Mouse (Mus musculus) adrenal gland, postnatal 4 days (tissue): Measurements from ENCODE around the gene 5830473C10Rik. TPM values are rescaled to one million over a fixed set of nuclear protein-coding genes. Genes with fewer than 3 reads are reported as not detected.
A peak's percentile ranks its signal among the peaks of the same experiment; 100 is the strongest.

Source experiments
- DNase-seq, 2 experiments: peaks; one replicate each; pipeline ENCODE4 v3.0.0; 2021 to 2022; ENCODE audit warnings: low spot score in 2 of 2, mixed read lengths in 2 of 2
- long read RNA-seq, 2 experiments: library from polyadenylated mRNA; stranded (forward); transcript quantifications; one replicate each; pipeline ENCODE4 v2.0.0; 2021
- total RNA-seq, 2 experiments: library from RNA; stranded (reverse); gene quantifications; 2 replicates each; pipeline ENCODE4 v1.2.3; 2021

5830473C10Rik gene
- total RNA-seq, result 1 to 10 TPM in 1 of 2 experiments, under 1 TPM in 1; 0.28 to 6.0 TPM
- long read RNA-seq, experiment 1, partial matches to known transcripts, result 1 of 8 reads
- long read RNA-seq, experiment 1, other reads (novel, unspliced or antisense), result 3 of 8 reads
- long read RNA-seq, experiment 2, result 0 reads

DNA sequence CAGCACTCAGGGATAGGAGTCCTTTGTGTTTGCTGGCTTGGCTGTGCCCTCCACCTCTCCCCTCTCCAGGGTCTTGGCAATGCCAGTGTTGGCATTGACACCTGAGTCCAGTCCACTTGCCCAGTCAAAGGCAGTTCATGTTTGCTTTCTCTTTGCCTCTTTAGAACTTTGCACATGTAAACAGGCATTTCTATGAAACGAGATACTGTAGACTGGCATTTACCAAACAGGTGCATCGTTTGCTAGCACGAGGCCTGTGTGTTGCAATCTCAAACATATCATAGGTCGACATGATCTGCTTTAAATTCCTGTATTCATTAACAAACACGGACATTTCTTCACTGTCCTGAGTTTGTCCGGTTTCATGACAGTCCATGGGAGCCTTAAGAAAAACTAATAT lies at the start of gene 5830473C10Rik:
TSS of gene 5830473C10Rik (plus strand) at position 365 of the 400 bp plus-strand sequence.
- no peak for DNase-seq

- no peak for DNase-seq
These were observed 48.5 kb upstream of the 5830473C10Rik start for GRCm38 (mm10) chr5:90512288-90512955.

- no peak for DNase-seq
These were observed 45.3 kb upstream of the 5830473C10Rik start for GRCm38 (mm10) chr5:90515561-90515960.

- no peak for DNase-seq
These were observed 42.4 kb upstream of the 5830473C10Rik start, which contains the start of gene Afm for GRCm38 (mm10) chr5:90518356-90519100. TSS of gene Afm (plus strand) at chr5:90518932.

- DNase-seq, result no peak
These were observed 9.7 kb upstream of the 5830473C10Rik start for GRCm38 (mm10) chr5:90551191-90551590.

DNA sequence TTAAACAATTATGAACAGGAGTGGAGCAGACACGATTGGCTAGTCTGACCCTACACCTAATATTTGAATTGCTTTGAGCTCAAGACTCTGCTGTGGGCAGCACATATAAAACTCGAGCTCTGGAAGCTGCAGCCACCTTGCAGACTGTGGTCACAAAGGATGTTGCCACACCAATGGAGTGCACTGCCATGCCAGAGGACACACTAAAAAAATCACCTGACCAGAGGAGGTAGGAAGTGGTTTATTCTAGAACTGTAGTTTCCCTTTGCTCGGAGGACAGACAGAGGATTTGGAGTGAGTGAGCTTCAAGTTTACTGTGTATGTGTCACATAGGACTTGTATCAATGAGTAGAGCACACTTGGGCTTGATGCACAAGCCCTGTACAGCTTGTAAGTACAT lies 4.9 kb upstream of the 5830473C10Rik start:
- no peak for DNase-seq

DNA sequence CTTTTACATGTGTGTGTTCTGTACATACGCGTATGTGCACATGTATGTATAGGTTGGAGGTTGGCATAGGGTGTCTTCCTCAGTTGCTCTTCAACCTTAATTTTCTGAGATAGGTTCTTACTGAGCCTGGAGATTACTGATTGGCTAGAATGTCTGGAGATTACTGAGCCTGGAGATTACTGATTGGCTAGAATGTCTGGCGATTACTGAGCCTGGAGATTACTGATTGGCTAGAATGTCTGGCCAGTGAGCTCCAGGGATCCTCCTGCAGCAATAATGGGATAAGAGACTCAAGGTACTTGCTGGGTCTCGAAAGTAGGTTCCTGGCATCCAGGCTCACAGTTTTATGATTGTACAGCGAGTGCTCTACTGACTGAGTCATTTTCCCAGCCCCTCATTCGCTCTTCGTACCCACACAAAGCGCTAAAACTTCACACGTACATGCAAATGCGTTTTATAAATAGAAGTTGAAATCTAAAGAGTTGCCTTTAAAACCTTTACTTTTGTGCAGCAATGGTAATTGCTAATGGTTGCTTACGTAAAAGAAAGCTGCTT lies 891 bp downstream of the 5830473C10Rik start:
- no peak for DNase-seq

DNA sequence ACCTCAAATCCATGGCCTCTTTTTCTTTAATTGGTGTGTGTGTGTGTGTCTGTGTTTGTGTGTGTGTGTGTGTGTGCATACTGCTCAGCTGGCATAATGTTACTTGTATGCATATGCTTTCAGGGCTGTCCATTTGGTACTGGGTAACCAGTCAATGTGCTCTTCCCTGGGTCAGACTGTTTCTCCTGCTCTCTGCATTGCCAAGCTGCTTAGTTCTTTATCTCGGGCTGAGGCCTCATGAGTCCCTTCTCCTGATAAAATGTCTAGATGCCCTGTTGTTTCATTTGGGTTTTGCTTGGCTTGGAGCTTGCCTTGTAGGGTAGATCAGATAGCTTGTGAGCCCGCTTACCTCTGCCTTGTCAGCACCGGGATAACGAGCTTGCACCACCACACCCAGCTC lies 2.0 kb downstream of the 5830473C10Rik start:
- DNase-seq, result no peak

- no peak for DNase-seq
These were observed 3.3 kb downstream of the 5830473C10Rik start for GRCm38 (mm10) chr5:90564161-90564560.

DNA sequence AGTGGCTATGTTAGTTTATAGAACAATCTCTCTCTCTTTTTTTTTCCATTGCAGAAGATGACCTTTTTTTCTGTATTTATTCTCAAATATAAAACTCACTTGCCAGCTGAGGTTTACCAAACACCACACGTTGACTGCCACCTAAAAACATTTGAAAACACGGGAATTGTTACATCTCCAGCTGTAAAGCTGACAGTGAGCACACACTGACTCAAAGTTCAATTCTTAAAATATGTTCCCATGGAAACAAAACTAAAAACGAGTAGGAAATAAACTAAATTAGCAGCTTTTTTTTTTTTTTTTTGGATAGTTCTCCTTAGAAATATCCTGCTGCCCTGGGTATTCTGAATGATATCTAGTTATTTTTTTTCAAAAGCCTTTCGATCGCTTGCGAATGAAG lies 4.3 kb downstream of the 5830473C10Rik start:
- no peak for DNase-seq

DNA sequence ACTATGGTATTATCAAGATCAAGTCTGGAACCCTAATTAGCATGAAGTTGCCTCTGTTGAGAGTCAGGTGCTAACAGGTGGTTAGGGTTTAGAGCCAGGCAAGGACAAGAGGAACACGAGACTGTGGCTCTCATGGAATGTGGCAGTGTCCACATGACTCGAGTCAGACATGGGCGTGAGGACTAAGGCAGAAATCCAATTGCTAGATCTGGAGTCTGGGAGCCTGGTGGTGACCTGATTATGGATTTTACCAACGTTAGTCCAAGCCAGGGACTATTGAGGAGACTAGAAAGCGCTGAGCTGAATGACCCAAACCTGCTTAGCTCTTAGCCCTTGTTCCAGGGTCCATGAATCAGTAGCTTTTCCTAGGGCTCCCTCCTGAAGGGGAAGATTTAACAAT lies 6.9 kb downstream of the 5830473C10Rik start:
- DNase-seq, result no peak

- DNase-seq, result no peak
These were observed 7.4 kb downstream of the 5830473C10Rik start for GRCm38 (mm10) chr5:90568338-90568737.

- no peak for DNase-seq
These were observed 10.3 kb downstream of the 5830473C10Rik start for GRCm38 (mm10) chr5:90571216-90571615.

DNA sequence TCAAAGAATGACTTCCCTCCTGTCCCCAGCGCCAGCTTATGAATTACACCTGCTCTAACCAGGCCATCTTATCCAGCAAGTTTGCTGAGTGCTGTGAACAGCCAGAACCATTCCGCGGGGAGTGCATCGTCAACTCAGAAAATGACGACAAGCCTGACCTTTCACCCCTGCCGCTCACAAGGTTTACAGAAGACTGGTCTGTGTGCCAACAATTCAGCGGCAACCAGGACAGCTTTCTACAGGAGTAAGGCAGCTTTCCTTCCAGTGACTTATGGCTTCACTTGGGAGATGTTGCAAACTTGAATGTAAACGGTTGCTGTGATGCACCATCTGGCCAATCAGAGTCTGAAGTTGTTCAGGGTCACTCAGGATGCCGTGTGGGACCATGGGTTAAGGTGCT lies 16.8 kb downstream of the 5830473C10Rik start:
- no peak for DNase-seq

- no peak for DNase-seq
These were observed 18.6 kb downstream of the 5830473C10Rik start for GRCm38 (mm10) chr5:90579556-90579955.

DNA sequence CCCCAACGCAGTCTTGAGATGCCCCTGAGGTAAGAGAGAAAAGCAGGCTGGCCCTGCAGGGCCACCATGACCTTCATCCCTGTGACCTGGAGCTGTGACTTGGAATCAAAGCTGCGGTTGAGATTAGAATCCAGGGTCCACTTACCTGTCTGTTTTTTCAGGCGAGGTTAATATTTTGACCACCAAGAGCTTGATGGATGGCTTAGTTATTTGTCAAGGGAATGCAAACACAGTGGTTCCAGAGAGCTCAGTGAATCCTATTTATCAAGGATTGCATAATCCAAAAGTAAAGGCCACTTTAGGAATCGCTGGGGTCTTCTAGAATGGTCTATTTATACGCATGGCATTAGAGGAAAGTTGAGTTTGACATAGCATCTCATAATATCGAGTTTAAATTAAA lies 21.3 kb downstream of the 5830473C10Rik start:
- no peak for DNase-seq

- no peak for DNase-seq
These were observed 23.9 kb downstream of the 5830473C10Rik start for GRCm38 (mm10) chr5:90584799-90585198.

- no peak for DNase-seq
These were observed 25.6 kb downstream of the 5830473C10Rik start for GRCm38 (mm10) chr5:90586511-90586910.

GRCm38 (mm10) chr5:90588104-90588503 lies 27.2 kb downstream of the 5830473C10Rik start:
- DNase-seq, result no peak

- peak; percentile 11 to 46 for DNase-seq
These were observed 28.0 kb downstream of the 5830473C10Rik start for GRCm38 (mm10) chr5:90588708-90589595.

- no peak for DNase-seq
These were observed 29.8 kb downstream of the 5830473C10Rik start for GRCm38 (mm10) chr5:90590676-90591075.
